Mouse (Mus musculus): ENCODE measurements around the gene Fbxw19. TPM values are rescaled to one million over a fixed set of nuclear protein-coding genes. Genes with fewer than 3 reads are reported as not detected.
"Not testable (repeated sequence)": the region's sequence is repeated elsewhere in the genome, so short reads cannot be mapped to it uniquely, and the experiment has no call there.

Gene Fbxw19
- polyA plus RNA-seq (2015; fragmentation: Nextera tagmentation; extraction: Ambion mirVana) = not detected in 2 replicates

GRCm38 (mm10) chr9:109495775-109496174 is at the start of gene Fbxw19:
Gene Fbxw19, minus strand, starts transcription at chr9:109495875.
- ATAC-seq (ENCODE audit: low read depth); H3K4me1 ChIP-seq (replicated peaks); H3K27ac ChIP-seq; H3K36me3 ChIP-seq; H3K4me3 ChIP-seq (replicated peaks); H3K9me3 ChIP-seq (replicated peaks); H3K9ac ChIP-seq; H3K27me3 ChIP-seq; H3K4me2 ChIP-seq; DNase-seq: not testable (repeated sequence)
- 39% methylated on average over 1 of the region's 1 CpGs for WGBS (ENCODE audit: insufficient replicate concordance)

DNA sequence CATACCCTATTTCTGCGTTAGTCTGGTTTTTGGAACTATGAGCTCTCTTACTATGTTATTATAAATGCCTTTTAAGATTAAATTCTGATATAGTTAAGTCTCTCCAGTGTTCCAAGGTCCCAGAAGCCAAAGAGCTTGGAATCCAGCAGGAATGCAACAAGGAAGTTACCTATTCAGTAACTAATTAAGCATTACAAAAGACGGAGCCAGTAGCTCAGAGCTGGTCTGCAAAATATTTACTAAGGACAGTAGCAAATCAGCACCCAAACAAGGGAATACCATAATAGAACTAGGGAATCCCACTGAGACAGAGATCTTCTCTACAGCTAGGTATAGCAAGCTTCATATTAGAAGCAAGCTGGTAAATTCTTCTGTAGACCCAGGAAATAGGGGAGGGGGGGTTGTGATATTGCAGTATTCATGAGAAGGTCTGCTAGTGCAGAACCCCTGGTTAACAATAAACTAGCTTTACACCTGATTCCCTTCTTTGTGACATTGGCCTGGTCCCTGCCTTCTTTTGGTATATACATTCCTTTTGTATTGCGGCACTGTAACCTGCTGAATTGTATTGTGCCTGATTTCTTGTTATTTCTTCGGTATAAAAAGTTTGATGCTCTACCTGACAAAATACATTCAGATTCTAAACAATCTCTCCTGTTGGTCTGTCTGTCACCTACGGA is 27.9 kb upstream of the Fbxw19 start:
- no peak for DNase-seq
- 62% methylated on average over 5 of the region's 5 CpGs for WGBS (ENCODE audit: insufficient replicate concordance)
- H3K9ac ChIP-seq = no peak overlapping the region

DNA sequence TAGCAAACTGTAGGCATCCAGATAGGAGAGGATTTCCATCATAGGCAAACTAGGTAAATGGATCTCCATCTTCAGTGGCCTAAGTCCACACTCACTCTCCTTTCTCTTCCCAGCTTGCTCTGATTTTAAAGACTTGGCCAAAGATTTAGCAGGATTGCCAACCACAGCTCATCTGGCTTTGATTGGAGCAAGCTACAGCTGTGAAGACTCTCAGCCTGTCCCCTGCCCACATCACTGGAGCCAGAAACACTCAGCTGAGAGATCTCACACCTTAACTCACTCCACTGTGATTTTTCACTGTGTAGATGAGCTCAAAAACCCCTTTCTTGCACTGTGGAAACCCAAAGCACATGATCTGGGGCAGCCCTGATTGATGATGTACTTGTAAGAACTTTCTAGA is 46.6 kb downstream of the Fbxw19 start, which contains the start of gene Fbxw16:
Gene Fbxw16 (minus strand): TSS at position 101 of the 400 bp plus-strand sequence.
- H3K9ac ChIP-seq = no peak within 1 kb of the TSS
- no peaks in the 10 kb centered on the region for H3K27me3 ChIP-seq
- no peak within 1 kb of the TSS for H3K4me2 ChIP-seq
- no peak for ATAC-seq (ENCODE audit: low read depth)
- no peak within 1 kb of the TSS for H3K4me3 ChIP-seq (replicated peaks)
- H3K4me1 ChIP-seq (replicated peaks) = no peaks in the 10 kb centered on the region
- H3K9me3 ChIP-seq (replicated peaks) = no peaks in the 10 kb centered on the region
- H3K27ac ChIP-seq = no peak within 1 kb of the TSS
- DNase-seq = no peak
- H3K36me3 ChIP-seq = no peaks in the 10 kb centered on the region

More for the DNA sequence above, 27.9 kb upstream of the Fbxw19 start:
- Histone ChIP-seq H3K4me2 (no peak overlapping the region), H3K36me3 (no peaks in the 10 kb centered on the region), H3K27ac (no peak overlapping the region), H3K4me1 (replicated peaks) (no peaks in the 10 kb centered on the region), H3K27me3 (no peaks in the 10 kb centered on the region), H3K9me3 (replicated peaks) (no peaks in the 10 kb centered on the region), H3K4me3 (replicated peaks) (no peak overlapping the region)
- no peak for ATAC-seq (ENCODE audit: low read depth)

DNA sequence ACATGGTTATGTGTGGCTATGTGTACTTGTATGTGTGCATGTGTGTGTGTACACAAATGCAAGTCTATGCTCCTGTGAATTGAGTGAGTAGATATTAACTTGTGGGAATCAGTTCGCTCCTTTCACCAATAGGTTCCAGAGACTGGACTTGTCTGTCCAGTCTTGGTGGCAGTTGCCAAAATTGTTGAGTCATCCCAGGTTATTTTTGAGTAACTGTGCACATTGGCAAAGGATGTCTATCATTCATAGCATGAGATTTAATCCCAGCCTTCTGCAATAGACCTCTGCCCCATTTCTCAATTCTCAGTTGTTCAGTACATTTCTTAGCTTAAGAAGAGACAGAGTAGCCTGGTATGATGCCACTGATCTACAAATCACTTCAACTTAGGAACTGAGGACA is 62.7 kb downstream of the Fbxw19 start:
- WGBS (ENCODE audit: insufficient replicate concordance) = 61% methylated on average over 1 of the region's 1 CpGs
- Histone ChIP-seq H3K27ac (no peak overlapping the region), H3K27me3 (no peaks in the 10 kb centered on the region), H3K36me3 (no peaks in the 10 kb centered on the region), H3K9me3 (replicated peaks) (no peaks in the 10 kb centered on the region), H3K4me1 (replicated peaks) (no peaks in the 10 kb centered on the region), H3K4me3 (replicated peaks) (no peak overlapping the region), H3K9ac (no peak overlapping the region), H3K4me2 (no peak overlapping the region)
- DNase-seq (no peak), ATAC-seq (ENCODE audit: low read depth) (no peak)

Other genes with a start within 250 kb of the Fbxw19 start
- gene Fbxw14, start 208.2 kb downstream of the Fbxw19 start, polyA plus RNA-seq (2015; fragmentation: Nextera tagmentation; extraction: Ambion mirVana) = not detected in 2 replicates
- gene Fbxw28, start 156.2 kb downstream of the Fbxw19 start, polyA plus RNA-seq (2015; fragmentation: Nextera tagmentation; extraction: Ambion mirVana) = not detected in 2 replicates
- not detected in 2 replicates for gene Fbxw22, start 91.6 kb downstream of the Fbxw19 start, polyA plus RNA-seq (2015; fragmentation: Nextera tagmentation; extraction: Ambion mirVana)
- gene Fbxw16, start 46.7 kb downstream of the Fbxw19 start, polyA plus RNA-seq (2015; fragmentation: Nextera tagmentation; extraction: Ambion mirVana) = not detected in 2 replicates
- gene Fbxw15, start 72.4 kb upstream of the Fbxw19 start, polyA plus RNA-seq (2015; fragmentation: Nextera tagmentation; extraction: Ambion mirVana) = 0.08 TPM in 1 of 2 replicates, not detected in the other
- not detected in 2 replicates for gene Fbxw24, start 130.2 kb upstream of the Fbxw19 start, polyA plus RNA-seq (2015; fragmentation: Nextera tagmentation; extraction: Ambion mirVana)
- gene Fbxw25, start 168.8 kb upstream of the Fbxw19 start, polyA plus RNA-seq (2015; fragmentation: Nextera tagmentation; extraction: Ambion mirVana) = 0.06 TPM in 1 of 2 replicates, not detected in the other
- not detected in 2 replicates for gene Fbxw18, start 206.8 kb upstream of the Fbxw19 start, polyA plus RNA-seq (2015; fragmentation: Nextera tagmentation; extraction: Ambion mirVana)